Mouse (Mus musculus) neural tube, embryonic 15.5 days (tissue): Measurements from ENCODE around the gene Gm11020. TPM values are rescaled to one million over a fixed set of nuclear protein-coding genes. Genes with fewer than 3 reads are reported as not detected.
"Not testable (repeated sequence)": the region's sequence is repeated elsewhere in the genome, so short reads cannot be mapped to it uniquely, and the experiment has no call there.

ENCODE experiments used
- ATAC-seq: fragments of 200-750 bp; cut with Nextera tagmentation; 2 replicates; pipeline ENCODE4 v1.8.0; 2017; ENCODE audit warnings: mild to moderate bottlenecking, moderate TSS enrichment, moderate library complexity; ENCODE audit not compliant: low FRiP score
- H3K27ac ChIP-seq: fragments of 300-500 bp; sonication (generic); replicated peaks from 2 replicates; pipeline ENCODE4 v1.5.1; 2015; ENCODE audit warnings: mild to moderate bottlenecking, inconsistent platforms
- H3K27me3 ChIP-seq: fragments of 300-500 bp; sonication (generic); replicated peaks from 2 replicates; pipeline ENCODE4 v1.6.1; 2015; ENCODE audit warnings: inconsistent platforms
- H3K36me3 ChIP-seq: fragments of 300-500 bp; sonication (generic); 2 replicates; pipeline ENCODE4 v1.6.1; 2015; ENCODE audit warnings: inconsistent platforms
- H3K4me1 ChIP-seq: fragments of 300-500 bp; sonication (generic); 2 replicates; pipeline ENCODE4 v1.6.1; 2015; ENCODE audit warnings: inconsistent platforms
- H3K4me2 ChIP-seq: fragments of 300-500 bp; sonication (generic); 2 replicates; pipeline ENCODE4 v1.6.1; 2015; ENCODE audit warnings: inconsistent platforms, mild to moderate bottlenecking, moderate library complexity
- H3K4me3 ChIP-seq: fragments of 300-500 bp; sonication (generic); replicated peaks from 2 replicates; pipeline ENCODE4 v1.5.1; 2015; ENCODE audit warnings: mild to moderate bottlenecking, inconsistent platforms
- H3K9ac ChIP-seq: fragments of 300-500 bp; sonication (generic); replicated peaks from 2 replicates; pipeline ENCODE4 v1.6.1; 2015; ENCODE audit warnings: mild to moderate bottlenecking, inconsistent platforms
- H3K9me3 ChIP-seq: fragments of 300-500 bp; sonication (generic); replicated peaks from 2 replicates; pipeline ENCODE4 v1.6.1; 2016; ENCODE audit warnings: inconsistent platforms
- WGBS: fragments of 180-500 bp; shearing (Covaris S2); methylation state at CpG from one replicate; pipeline ENCODE4 v1.1.7; 2015; ENCODE audit warnings: mixed read lengths; 5-methylcytosine and 5-hydroxymethylcytosine counted together
- polyA plus RNA-seq: library from polyadenylated mRNA; unstranded; fragments of >200 nt; fragmentation: Nextera tagmentation; extraction: Ambion mirVana; gene quantifications from 2 replicates; pipeline ENCODE4 v1.2.1, GENCODE M21; 2015

Gene Gm11020
- not detected in 2 replicates for polyA plus RNA-seq

DNA sequence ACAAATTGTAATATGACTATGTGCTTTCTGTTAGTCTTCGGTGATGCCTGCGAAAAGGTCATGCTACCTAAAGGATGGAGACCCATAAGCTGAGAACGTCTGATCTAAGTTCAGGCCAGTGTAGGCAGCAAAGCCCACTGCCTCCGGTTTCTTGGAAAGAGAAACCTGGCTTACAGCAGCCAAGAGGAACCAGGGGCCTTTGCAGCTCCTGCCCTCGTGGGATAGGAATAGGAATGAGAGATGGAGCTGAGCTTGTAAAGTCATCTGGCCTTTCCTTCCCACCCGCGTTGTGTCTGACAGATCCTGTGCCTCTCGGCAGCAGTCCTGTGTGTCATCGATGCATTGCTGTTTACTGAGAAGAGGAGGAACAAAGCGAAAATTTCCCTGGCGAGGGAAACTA, at the start of gene Gm11020:
Gene Gm11020, plus strand, starts transcription at position 301 of the 400 bp plus-strand sequence.
- not testable (repeated sequence) for H3K4me1 ChIP-seq, H3K36me3 ChIP-seq, H3K27me3 ChIP-seq, H3K4me3 ChIP-seq, H3K27ac ChIP-seq, H3K9ac ChIP-seq, ATAC-seq, H3K9me3 ChIP-seq, H3K4me2 ChIP-seq
- WGBS = 89% methylated on average over 11 of the region's 11 CpGs

DNA sequence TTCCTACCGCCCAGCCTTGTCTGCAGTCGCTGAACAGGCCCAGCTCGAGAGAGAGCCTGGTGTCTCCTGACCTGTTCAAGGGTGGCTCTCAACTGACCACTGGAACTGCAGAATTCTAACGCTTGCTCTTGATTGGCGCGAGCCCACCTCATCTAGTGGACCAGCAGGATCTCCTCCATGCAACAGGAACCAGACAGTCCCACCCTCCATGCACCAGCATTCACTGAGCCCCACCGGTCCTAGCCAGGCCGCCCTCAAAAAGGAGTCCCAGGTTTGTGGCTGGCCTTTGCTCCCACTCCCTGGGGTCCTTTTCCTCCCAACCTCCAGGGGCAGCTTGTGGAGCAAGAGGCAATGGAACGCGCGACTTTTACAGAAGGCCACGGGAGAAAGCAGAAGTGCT, 28.3 kb upstream of the Gm11020 start, which contains the start of gene Cmtm2a:
Gene Cmtm2a, minus strand, starts transcription at position 101 of the 400 bp plus-strand sequence.
- H3K9ac ChIP-seq, H3K27me3 ChIP-seq, H3K4me2 ChIP-seq, H3K36me3 ChIP-seq, H3K9me3 ChIP-seq, H3K27ac ChIP-seq, H3K4me3 ChIP-seq, H3K4me1 ChIP-seq, ATAC-seq: not testable (repeated sequence)
- 90% methylated on average over 12 of the region's 12 CpGs for WGBS

DNA sequence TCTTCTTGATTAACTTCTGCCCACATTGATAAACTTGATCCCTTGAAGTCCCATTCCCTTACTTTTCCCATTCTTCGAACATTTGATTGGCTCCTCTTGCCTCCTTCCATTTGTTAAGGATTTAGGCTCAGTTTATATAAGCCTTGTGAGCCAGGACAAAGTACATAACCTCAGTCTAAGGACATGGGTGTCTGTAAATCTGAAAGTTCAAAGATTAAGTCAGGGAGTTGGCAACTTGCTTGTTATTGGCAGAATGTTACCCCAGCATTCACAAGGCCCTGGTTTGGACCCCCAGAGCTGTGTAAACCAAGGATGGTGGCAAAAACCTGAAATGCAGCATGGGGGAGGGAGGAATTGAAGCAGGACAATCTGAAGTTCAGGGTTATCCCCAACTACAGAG, 27.0 kb upstream of the Gm11020 start:
- Histone ChIP-seq H3K4me2 (no peak overlapping the region), H3K27ac (no peak overlapping the region), H3K9ac (no peak overlapping the region), H3K4me1 (no peaks in the 10 kb centered on the region), H3K27me3 (no peaks in the 10 kb centered on the region), H3K4me3 (no peak overlapping the region), H3K9me3 (no peaks in the 10 kb centered on the region), H3K36me3 (no peaks in the 10 kb centered on the region)
- WGBS = 93% methylated on average over 1 of the region's 1 CpGs
- no peak for ATAC-seq

DNA sequence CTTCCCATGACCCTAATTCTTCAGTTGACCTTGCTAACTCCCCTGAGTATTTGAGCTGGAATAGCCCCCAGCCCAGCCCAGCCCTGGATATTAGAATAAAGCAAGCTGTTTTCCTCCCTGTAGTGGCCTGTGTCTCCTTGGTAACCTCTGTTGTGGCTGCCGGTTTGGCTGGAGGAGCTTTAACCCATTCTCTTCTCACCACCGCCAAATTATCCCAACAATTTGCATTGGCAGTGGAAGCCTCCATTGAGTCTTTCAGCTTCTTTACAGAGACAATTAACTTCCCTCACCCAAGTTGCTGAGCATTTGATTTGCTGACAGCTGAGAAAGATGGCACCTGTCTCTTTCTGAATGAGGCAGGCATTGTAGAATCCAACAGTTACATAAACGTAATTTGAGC, 19.8 kb upstream of the Gm11020 start:
- not testable (repeated sequence) for H3K4me2 ChIP-seq, H3K27me3 ChIP-seq, H3K4me1 ChIP-seq, H3K9me3 ChIP-seq, ATAC-seq, H3K36me3 ChIP-seq, H3K9ac ChIP-seq, H3K27ac ChIP-seq, H3K4me3 ChIP-seq
- 9% methylated on average over 3 of the region's 3 CpGs for WGBS

DNA sequence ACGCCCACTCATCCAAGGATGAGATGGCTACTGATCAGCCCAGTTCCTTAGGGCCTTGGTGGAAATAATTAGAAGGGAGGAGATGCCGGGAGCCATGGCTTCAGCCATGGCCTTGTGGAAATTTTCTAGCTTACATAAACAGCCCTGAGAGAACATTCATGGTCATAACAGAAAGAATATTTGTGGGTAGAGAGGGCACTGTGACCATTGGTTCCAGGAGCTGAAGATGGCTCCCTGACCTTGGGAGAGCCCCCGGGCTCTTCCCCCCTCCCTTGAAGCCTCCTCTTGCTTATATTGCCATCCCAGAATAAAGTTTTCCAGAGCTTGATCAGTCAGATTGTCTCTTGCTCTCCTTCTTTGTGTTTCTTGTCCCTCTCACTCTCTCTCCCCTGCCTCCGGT, 18.8 kb upstream of the Gm11020 start:
- H3K4me2 ChIP-seq, ATAC-seq, H3K4me3 ChIP-seq, H3K9me3 ChIP-seq, H3K27me3 ChIP-seq, H3K9ac ChIP-seq, H3K36me3 ChIP-seq, H3K27ac ChIP-seq, H3K4me1 ChIP-seq: not testable (repeated sequence)
- over 99% methylated on average over 4 of the region's 4 CpGs for WGBS

DNA sequence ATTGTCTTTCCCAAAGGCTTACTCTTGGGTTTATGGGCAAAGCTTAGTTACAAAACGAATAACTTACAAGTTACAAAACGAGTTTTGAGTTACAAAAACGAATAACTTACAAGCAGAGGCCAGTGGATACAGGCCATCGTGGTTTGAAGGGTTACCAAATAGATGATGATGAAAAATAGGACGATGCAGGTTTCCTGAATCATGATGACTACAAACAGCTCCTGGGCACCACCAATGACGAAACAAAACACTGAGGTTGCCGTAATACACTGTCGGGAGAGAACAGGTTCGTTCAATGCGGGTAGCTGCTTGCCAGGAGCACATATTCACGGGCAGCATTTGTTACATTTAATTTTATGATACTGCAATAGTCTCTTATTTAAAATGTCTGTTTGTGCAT, 16.4 kb upstream of the Gm11020 start:
- WGBS = 89% methylated on average over 11 of the region's 11 CpGs
- no peak overlapping the region for H3K9ac ChIP-seq
- no peaks in the 10 kb centered on the region for H3K36me3 ChIP-seq
- H3K4me3 ChIP-seq = no peak overlapping the region
- no peaks in the 10 kb centered on the region for H3K27me3 ChIP-seq
- no peaks in the 10 kb centered on the region for H3K9me3 ChIP-seq
- no peak for ATAC-seq
- no peak overlapping the region for H3K4me2 ChIP-seq
- no peak overlapping the region for H3K27ac ChIP-seq
- H3K4me1 ChIP-seq = no peaks in the 10 kb centered on the region

DNA sequence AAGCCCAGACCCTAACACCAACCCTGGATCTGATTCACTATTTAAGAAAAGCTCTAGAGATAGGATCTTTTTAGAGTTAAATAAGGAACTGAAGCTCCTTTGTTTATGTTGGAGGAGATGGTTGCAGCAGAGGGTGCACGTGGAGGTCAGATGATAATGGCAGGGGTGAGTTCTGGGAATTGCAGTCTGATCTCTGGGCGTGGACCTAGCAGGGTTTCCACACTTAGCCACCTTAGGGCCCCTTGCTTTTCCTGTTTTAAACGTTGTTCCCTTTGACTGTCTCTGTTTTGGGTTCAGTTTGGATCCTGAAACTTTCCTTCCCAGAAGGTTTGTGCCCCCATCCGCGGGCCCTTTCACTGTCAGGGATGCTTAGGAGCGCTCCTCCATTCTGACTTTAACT, 13.0 kb upstream of the Gm11020 start:
- 53% methylated on average over 6 of the region's 6 CpGs for WGBS
- not testable (repeated sequence) for H3K27ac ChIP-seq, ATAC-seq, H3K9me3 ChIP-seq, H3K27me3 ChIP-seq, H3K9ac ChIP-seq, H3K36me3 ChIP-seq, H3K4me2 ChIP-seq, H3K4me1 ChIP-seq, H3K4me3 ChIP-seq

DNA sequence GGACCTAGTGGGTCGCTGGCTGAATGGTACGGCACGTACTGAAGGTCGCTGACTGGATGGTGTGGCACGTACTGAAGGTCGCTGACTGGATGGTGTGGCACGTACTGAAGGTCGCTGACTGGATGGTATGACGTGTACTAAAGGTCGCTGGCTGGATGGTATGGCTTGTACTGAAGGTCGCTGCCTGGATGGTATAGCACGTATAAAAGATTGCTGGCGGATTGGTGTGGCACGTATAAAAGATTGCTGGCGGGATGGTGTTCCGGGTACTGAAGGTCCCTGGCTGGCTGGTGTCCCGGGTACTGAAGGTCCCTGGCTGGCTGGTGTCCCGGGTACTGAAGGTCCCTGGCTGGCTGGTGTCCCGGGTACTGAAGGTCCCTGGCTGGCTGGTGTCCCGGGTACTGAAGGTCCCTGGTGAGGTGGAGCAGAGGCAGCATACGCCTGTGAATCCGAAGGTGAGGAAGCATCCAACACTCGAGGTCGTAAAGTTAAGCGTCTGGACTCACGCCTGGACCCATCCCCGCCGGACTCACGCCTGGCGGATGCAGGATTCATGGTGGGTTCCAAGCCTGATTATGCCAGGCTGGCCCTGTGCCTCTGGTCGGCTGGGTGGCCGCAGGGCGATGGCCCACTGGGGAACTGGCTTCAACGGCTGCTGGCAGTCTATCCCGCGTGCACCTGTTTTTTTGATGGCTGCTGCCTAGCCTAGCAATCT, 11.8 kb upstream of the Gm11020 start, which contains the start of the genes Gm45711 and Cmtm1:
Gene Gm45711, minus strand, starts transcription at position 641 of the 715 bp plus-strand sequence.
Gene Cmtm1, minus strand, starts transcription at position 705 of the 715 bp plus-strand sequence.
- H3K9ac ChIP-seq, H3K4me3 ChIP-seq, H3K4me2 ChIP-seq, H3K36me3 ChIP-seq, ATAC-seq, H3K27me3 ChIP-seq, H3K9me3 ChIP-seq, H3K4me1 ChIP-seq, H3K27ac ChIP-seq: not testable (repeated sequence)
- WGBS = 81% methylated on average over 36 of the region's 36 CpGs

DNA sequence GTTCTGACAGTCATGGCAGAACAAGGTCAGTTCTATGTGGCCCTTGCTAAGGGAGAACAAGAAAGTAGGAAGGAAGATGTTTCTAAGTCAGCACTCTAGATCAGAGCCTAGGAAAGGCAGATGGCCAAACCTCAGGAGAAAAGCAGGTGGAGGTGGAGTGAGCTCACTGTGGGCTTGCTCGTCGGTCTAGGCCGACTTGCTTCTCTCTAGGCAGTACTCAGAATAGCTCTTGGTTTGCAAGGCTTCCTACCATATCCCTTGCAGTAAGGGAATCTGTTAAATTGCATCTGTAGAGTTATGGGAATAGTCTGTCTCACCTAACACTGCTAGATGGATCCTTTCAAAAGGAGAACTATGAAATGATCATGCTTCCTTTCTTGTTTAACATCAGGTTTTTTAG, 9.3 kb upstream of the Gm11020 start:
- WGBS = 86% methylated on average over 3 of the region's 3 CpGs

DNA sequence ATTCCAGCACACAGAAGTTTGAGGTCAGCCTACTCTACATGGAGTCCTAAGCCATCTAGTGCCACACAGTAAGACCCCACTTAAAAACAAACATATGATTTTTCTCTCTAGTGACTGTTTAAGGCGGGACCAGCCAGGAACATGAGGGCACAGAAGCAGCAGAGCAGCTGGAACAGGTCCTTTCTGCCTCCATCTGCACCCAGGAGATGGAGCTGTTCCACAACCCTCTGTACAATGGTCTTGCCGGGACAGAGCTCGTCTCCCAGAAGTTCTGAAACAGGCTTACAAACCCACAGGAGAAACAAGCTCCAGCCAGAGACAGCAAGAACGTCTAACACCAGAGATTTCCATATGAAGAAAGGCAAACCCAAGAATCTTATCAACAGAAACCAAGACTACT, 8.1 kb upstream of the Gm11020 start:
- no peak overlapping the region for H3K4me3 ChIP-seq
- no peak overlapping the region for H3K27ac ChIP-seq
- no peaks in the 10 kb centered on the region for H3K9me3 ChIP-seq
- H3K27me3 ChIP-seq = no peaks in the 10 kb centered on the region
- H3K4me2 ChIP-seq = no peak overlapping the region
- 82% methylated on average over 4 of the region's 4 CpGs for WGBS
- no peak overlapping the region for H3K9ac ChIP-seq
- H3K4me1 ChIP-seq = no peaks in the 10 kb centered on the region
- no peaks in the 10 kb centered on the region for H3K36me3 ChIP-seq
- ATAC-seq = no peak

More for the DNA sequence above, 9.3 kb upstream of the Gm11020 start:
- H3K27ac ChIP-seq, H3K9ac ChIP-seq, H3K9me3 ChIP-seq, H3K4me3 ChIP-seq, ATAC-seq, H3K36me3 ChIP-seq, H3K27me3 ChIP-seq, H3K4me2 ChIP-seq, H3K4me1 ChIP-seq: not testable (repeated sequence)

DNA sequence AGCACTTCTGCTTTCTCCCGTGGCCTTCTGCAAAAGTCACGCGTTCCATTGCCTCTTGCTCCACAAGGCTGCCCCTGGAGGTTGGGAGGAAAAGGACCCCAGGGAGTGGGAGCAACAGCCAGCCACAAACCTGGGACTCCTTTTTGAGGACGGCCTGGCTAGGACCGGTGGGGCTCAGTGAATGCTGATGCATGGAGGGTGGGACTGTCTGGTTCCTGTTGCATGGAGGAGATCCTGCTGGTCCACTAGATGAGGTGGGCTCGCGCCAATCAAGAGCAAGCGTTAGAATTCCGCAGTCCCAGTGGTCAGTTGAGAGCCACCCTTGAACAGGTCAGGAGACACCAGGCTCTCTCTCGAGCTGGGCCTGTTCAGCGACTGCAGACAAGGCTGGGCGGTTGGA, 563 bp downstream of the Gm11020 start, which contains the start of gene Cmtm2b:
Gene Cmtm2b, plus strand, starts transcription at position 301 of the 400 bp plus-strand sequence.
- H3K27me3 ChIP-seq, H3K9me3 ChIP-seq, H3K9ac ChIP-seq, ATAC-seq, H3K4me2 ChIP-seq, H3K27ac ChIP-seq, H3K36me3 ChIP-seq, H3K4me3 ChIP-seq, H3K4me1 ChIP-seq: not testable (repeated sequence)
- WGBS = 88% methylated on average over 12 of the region's 12 CpGs
